Mouse (Mus musculus) testis, adult 2 months (tissue): Measurements from ENCODE around the gene Dapp1. TPM values are rescaled to one million over a fixed set of nuclear protein-coding genes. Genes with fewer than 3 reads are reported as not detected.
"Not testable (repeated sequence)": the region's sequence is repeated elsewhere in the genome, so short reads cannot be mapped to it uniquely, and the experiment has no call there.

ENCODE experiments used
- H3K27ac ChIP-seq: fragments of 200-500 bp; 2 replicates; pipeline ENCODE4 v1.5.1; 2012; ENCODE audit warnings: low read depth, low read length; ENCODE audit not compliant: control insufficient read depth, insufficient read depth
- H3K27me3 ChIP-seq: fragments of 200-500 bp; 2 replicates; pipeline ENCODE4 v1.6.1; 2012; ENCODE audit warnings: mild to moderate bottlenecking, low read length, moderate library complexity; ENCODE audit not compliant: control insufficient read depth, insufficient read depth
- H3K36me3 ChIP-seq: fragments of 200-500 bp; 2 replicates; pipeline ENCODE4 v1.6.1; 2012; ENCODE audit warnings: mild to moderate bottlenecking, low read length; ENCODE audit not compliant: control insufficient read depth, insufficient read depth
- H3K4me1 ChIP-seq: fragments of 200-500 bp; 2 replicates; pipeline ENCODE4 v1.6.1; 2012; ENCODE audit warnings: low read length; ENCODE audit not compliant: control insufficient read depth, insufficient read depth
- H3K4me3 ChIP-seq: fragments of 200-500 bp; 2 replicates; pipeline ENCODE4 v1.5.1; 2012; ENCODE audit warnings: low read depth, mild to moderate bottlenecking, low read length, moderate library complexity, mixed read lengths; ENCODE audit not compliant: control insufficient read depth
- CTCF ChIP-seq: fragments of 200-500 bp; IDR thresholded peaks from 2 replicates; pipeline ENCODE4 v1.5.1; 2012; ENCODE audit warnings: low read depth, mild to moderate bottlenecking, inconsistent platforms, low read length, moderate library complexity; ENCODE audit not compliant: control insufficient read depth, insufficient read depth, insufficient replicate concordance
- POLR2A ChIP-seq: fragments of 200-500 bp; IDR thresholded peaks from 2 replicates; pipeline ENCODE4 v1.6.1; 2012; ENCODE audit warnings: low read depth, mild to moderate bottlenecking, inconsistent platforms, low read length, moderate library complexity; ENCODE audit not compliant: control insufficient read depth
- polyA plus RNA-seq: library from polyadenylated mRNA; depleted of rRNA; stranded (reverse); fragments of >200 nt; gene quantifications from 2 replicates; pipeline ENCODE4 v1.2.3, GENCODE M21; 2012

The Dapp1 gene
- polyA plus RNA-seq, 1 experiment, result 24.9 TPM

- TF ChIP-seq CTCF, result no peak
- TF ChIP-seq POLR2A, result no peak
- no peak overlapping the region for H3K27ac ChIP-seq
- no peaks in the 10 kb centered on the region for H3K27me3 ChIP-seq
- peaks cover 6% of the 10 kb centered on the region for H3K4me1 ChIP-seq
- H3K36me3 ChIP-seq, result no peaks in the 10 kb centered on the region
- no peak overlapping the region for H3K4me3 ChIP-seq
Measured at GRCm38 (mm10) chr3:137975435-137975834, 5.9 kb downstream of the Dapp1 start.

GRCm38 (mm10) chr3:137974306-137974705 is 7.0 kb downstream of the Dapp1 start:
- no peak overlapping the region for H3K4me3 ChIP-seq
- H3K4me1 ChIP-seq, result peaks cover 9% of the 10 kb centered on the region
- H3K27ac ChIP-seq, result no peak overlapping the region
- H3K27me3 ChIP-seq, result no peaks in the 10 kb centered on the region
- TF ChIP-seq CTCF (no peak), POLR2A (no peak)
- no peaks in the 10 kb centered on the region for H3K36me3 ChIP-seq

GRCm38 (mm10) chr3:137972989-137973388 is 8.4 kb downstream of the Dapp1 start:
- H3K36me3 ChIP-seq, result no peaks in the 10 kb centered on the region
- TF ChIP-seq CTCF (no peak), POLR2A (no peak)
- peaks cover 9% of the 10 kb centered on the region for H3K4me1 ChIP-seq
- H3K4me3 ChIP-seq, result no peak overlapping the region
- H3K27me3 ChIP-seq, result no peaks in the 10 kb centered on the region
- H3K27ac ChIP-seq, result no peak overlapping the region

- H3K27ac ChIP-seq, result no peak overlapping the region
Measured at GRCm38 (mm10) chr3:137972224-137972623, 9.1 kb downstream of the Dapp1 start.

GRCm38 (mm10) chr3:137969951-137970350 is 11.4 kb downstream of the Dapp1 start:
- H3K27me3 ChIP-seq, result no peaks in the 10 kb centered on the region
- H3K4me1 ChIP-seq, result peaks cover 3% of the 10 kb centered on the region
- no peaks in the 10 kb centered on the region for H3K36me3 ChIP-seq
- peak overlapping the region; percentile 39 for H3K4me3 ChIP-seq
- TF ChIP-seq CTCF (no peak), POLR2A (no peak)
- H3K27ac ChIP-seq, result no peak overlapping the region

More at GRCm38 (mm10) chr3:137972224-137972623, 9.1 kb downstream of the Dapp1 start:
- TF ChIP-seq POLR2A (no peak), CTCF (no peak)
- Histone ChIP-seq H3K4me3 (no peak overlapping the region), H3K36me3 (no peaks in the 10 kb centered on the region), H3K27me3 (no peaks in the 10 kb centered on the region), H3K4me1 (peaks cover 3% of the 10 kb centered on the region)

- no peaks in the 10 kb centered on the region for H3K36me3 ChIP-seq
- H3K27ac ChIP-seq, result no peak overlapping the region
- no peaks in the 10 kb centered on the region for H3K27me3 ChIP-seq
Measured at GRCm38 (mm10) chr3:137968820-137969486, 12.4 kb downstream of the Dapp1 start.

GRCm38 (mm10) chr3:137968105-137968819 is 13.1 kb downstream of the Dapp1 start:
- TF ChIP-seq CTCF (no peak), POLR2A (no peak)

More at GRCm38 (mm10) chr3:137968820-137969486, 12.4 kb downstream of the Dapp1 start:
- H3K4me3 ChIP-seq, result no peak overlapping the region
- peaks cover 3% of the 10 kb centered on the region; the same call in 1 of the 2 replicates for H3K4me1 ChIP-seq
- TF ChIP-seq POLR2A, result no peak
- no peak for TF ChIP-seq CTCF

GRCm38 (mm10) chr3:137964014-137964413 is 17.3 kb downstream of the Dapp1 start:
- H3K27ac ChIP-seq, H3K36me3 ChIP-seq, H3K4me1 ChIP-seq, H3K27me3 ChIP-seq, H3K4me3 ChIP-seq: not testable (repeated sequence)

More at GRCm38 (mm10) chr3:137968105-137968819, 13.1 kb downstream of the Dapp1 start:
- no peak overlapping the region for H3K27ac ChIP-seq
- no peaks in the 10 kb centered on the region for H3K36me3 ChIP-seq
- no peak overlapping the region for H3K4me3 ChIP-seq
- H3K27me3 ChIP-seq, result no peaks in the 10 kb centered on the region
- H3K4me1 ChIP-seq, result peaks cover 3% of the 10 kb centered on the region; the same call in 1 of the 2 replicates
